Mouse (Mus musculus): ENCODE data around the gene Adam15. TPM values are rescaled to one million over a fixed set of nuclear protein-coding genes. Genes with fewer than 3 reads are reported as not detected.

Adam15 gene
- polyA plus RNA-seq, 1 experiment from 2014 or later = 32.2 TPM

- H3K4me2 ChIP-seq (ENCODE audit: low read length) = no peak overlapping the region
- ATAC-seq (ENCODE audit: low FRiP score, low TSS enrichment) (no peak), DNase-seq (no peak)
- H3K4me3 ChIP-seq (replicated peaks; ENCODE audit: low read depth, low read length) = no peak overlapping the region
- no peak overlapping the region for H3K27ac ChIP-seq (replicated peaks; ENCODE audit: low read depth, low read length)
- 72% methylated on average over 8 of the region's 8 CpGs for WGBS
- H3K27me3 ChIP-seq (ENCODE audit: control insufficient read depth, insufficient read depth, low read length) = peaks cover 30% of the 10 kb centered on the region
- H3K9ac ChIP-seq (replicated peaks; ENCODE audit: low read length) = no peak overlapping the region
- peaks cover 18% of the 10 kb centered on the region for H3K36me3 ChIP-seq (ENCODE audit: control insufficient read depth, insufficient read depth, low read length)
- no peaks in the 10 kb centered on the region for H3K9me3 ChIP-seq (ENCODE audit: control insufficient read depth, low read length)
- peaks cover 50% of the 10 kb centered on the region for H3K4me1 ChIP-seq (ENCODE audit: control insufficient read depth, insufficient read depth, low read length)
Measured at GRCm38 (mm10) chr3:89318316-89318715, 31.5 kb downstream of the Adam15 start.

GRCm38 (mm10) chr3:89317246-89317645 is 32.5 kb downstream of the Adam15 start:
- H3K36me3 ChIP-seq (ENCODE audit: control insufficient read depth, insufficient read depth, low read length) = peaks cover 22% of the 10 kb centered on the region
- H3K9ac ChIP-seq (replicated peaks; ENCODE audit: low read length) = no peak overlapping the region
- DNase-seq (no peak), ATAC-seq (ENCODE audit: low FRiP score, low TSS enrichment) (no peak)
- 54% methylated on average over 6 of the region's 6 CpGs for WGBS
- no peak overlapping the region for H3K4me3 ChIP-seq (replicated peaks; ENCODE audit: low read depth, low read length)
- peaks cover 50% of the 10 kb centered on the region for H3K4me1 ChIP-seq (ENCODE audit: control insufficient read depth, insufficient read depth, low read length)
- no peaks in the 10 kb centered on the region for H3K9me3 ChIP-seq (ENCODE audit: control insufficient read depth, low read length)
- no peak overlapping the region; the same call in 1 of the 2 replicates for H3K27ac ChIP-seq (replicated peaks; ENCODE audit: low read depth, low read length)
- H3K4me2 ChIP-seq (ENCODE audit: low read length) = 0 out of 2 replicates have a peak overlapping the region, but pooled peaks have one; percentile 1
- H3K27me3 ChIP-seq (ENCODE audit: control insufficient read depth, insufficient read depth, low read length) = peaks cover 30% of the 10 kb centered on the region

- Histone ChIP-seq H3K4me1 (ENCODE audit: control insufficient read depth, insufficient read depth, low read length) (peaks cover 50% of the 10 kb centered on the region), H3K4me3 (replicated peaks; ENCODE audit: low read depth, low read length) (no peak overlapping the region), H3K27ac (replicated peaks; ENCODE audit: low read depth, low read length) (no peak overlapping the region), H3K36me3 (ENCODE audit: control insufficient read depth, insufficient read depth, low read length) (peaks cover 22% of the 10 kb centered on the region), H3K9me3 (ENCODE audit: control insufficient read depth, low read length) (no peaks in the 10 kb centered on the region), H3K9ac (replicated peaks; ENCODE audit: low read length) (no peak overlapping the region), H3K27me3 (ENCODE audit: control insufficient read depth, insufficient read depth, low read length) (peaks cover 30% of the 10 kb centered on the region), H3K4me2 (ENCODE audit: low read length) (peak overlapping the region; percentile 45)
- WGBS = under 1% methylated on average over 4 of the region's 4 CpGs
- ATAC-seq (ENCODE audit: low FRiP score, low TSS enrichment) (no peak), DNase-seq (peak; percentile 93)
Measured at GRCm38 (mm10) chr3:89316833-89317232, 33.0 kb downstream of the Adam15 start.

GRCm38 (mm10) chr3:89315930-89316831 is 33.6 kb downstream of the Adam15 start:
- Histone ChIP-seq H3K9ac (replicated peaks; ENCODE audit: low read length) (no peak overlapping the region; the same call in 1 of the 2 replicates), H3K27me3 (ENCODE audit: control insufficient read depth, insufficient read depth, low read length) (peaks cover 30% of the 10 kb centered on the region), H3K9me3 (ENCODE audit: control insufficient read depth, low read length) (no peaks in the 10 kb centered on the region), H3K4me1 (ENCODE audit: control insufficient read depth, insufficient read depth, low read length) (peaks cover 49% of the 10 kb centered on the region), H3K4me3 (replicated peaks; ENCODE audit: low read depth, low read length) (0 out of 2 replicates have a peak overlapping the region, but pooled peaks have one; percentile 12), H3K4me2 (ENCODE audit: low read length) (peak overlapping the region; percentile 45), H3K27ac (replicated peaks; ENCODE audit: low read depth, low read length) (no peak overlapping the region), H3K36me3 (ENCODE audit: control insufficient read depth, insufficient read depth, low read length) (peaks cover 22% of the 10 kb centered on the region)
- ATAC-seq (ENCODE audit: low FRiP score, low TSS enrichment) = no peak
- WGBS = 7% methylated on average over 40 of the region's 40 CpGs
- no peak for DNase-seq

- DNase-seq (peak; percentile 84), ATAC-seq (ENCODE audit: low FRiP score, low TSS enrichment) (0 out of 2 replicates have a peak, but pooled peaks have one; percentile 15)
- 7% methylated on average over 26 of the region's 26 CpGs for WGBS
- Histone ChIP-seq H3K4me1 (ENCODE audit: control insufficient read depth, insufficient read depth, low read length) (peaks cover 42% of the 10 kb centered on the region), H3K9me3 (ENCODE audit: control insufficient read depth, low read length) (no peaks in the 10 kb centered on the region), H3K4me3 (replicated peaks; ENCODE audit: low read depth, low read length) (0 out of 2 replicates have a peak overlapping the region, but pooled peaks have one; percentile 12), H3K27ac (replicated peaks; ENCODE audit: low read depth, low read length) (no peak overlapping the region), H3K36me3 (ENCODE audit: control insufficient read depth, insufficient read depth, low read length) (peaks cover 22% of the 10 kb centered on the region), H3K9ac (replicated peaks; ENCODE audit: low read length) (0 out of 2 replicates have a peak overlapping the region, but pooled peaks have one; percentile 25), H3K27me3 (ENCODE audit: control insufficient read depth, insufficient read depth, low read length) (peaks cover 27% of the 10 kb centered on the region), H3K4me2 (ENCODE audit: low read length) (peak overlapping the region; percentile 45)
Measured at GRCm38 (mm10) chr3:89315195-89315929, 34.4 kb downstream of the Adam15 start.

GRCm38 (mm10) chr3:89314791-89315190 is 35.0 kb downstream of the Adam15 start:
- Histone ChIP-seq H3K4me2 (ENCODE audit: low read length) (peak overlapping the region; percentile 45; the same call in 1 of the 2 replicates), H3K9ac (replicated peaks; ENCODE audit: low read length) (no peak overlapping the region)

DNA sequence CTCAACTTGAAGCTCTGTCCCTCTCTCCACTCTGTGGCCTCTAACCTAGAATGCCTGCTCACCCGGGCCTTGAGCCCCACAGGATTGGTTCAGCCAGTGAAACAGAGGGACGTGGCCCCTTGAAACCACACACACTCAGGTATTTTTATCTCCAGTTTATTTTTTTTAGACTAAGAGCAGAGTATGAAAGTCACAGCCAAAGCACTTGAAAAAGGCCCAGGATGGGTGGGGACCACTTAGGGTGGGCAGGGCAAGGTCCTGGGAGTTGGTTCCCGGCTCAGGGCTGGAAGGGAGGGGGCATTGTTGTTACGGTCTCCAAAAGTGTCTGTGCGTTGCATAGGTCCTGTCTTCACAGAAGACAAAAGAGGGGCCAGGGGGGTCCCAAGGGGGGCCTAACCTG is 35.5 kb downstream of the Adam15 start:
- 70% methylated on average over 5 of the region's 5 CpGs for WGBS
- Histone ChIP-seq H3K27me3 (ENCODE audit: control insufficient read depth, insufficient read depth, low read length) (peaks cover 23% of the 10 kb centered on the region), H3K4me3 (replicated peaks; ENCODE audit: low read depth, low read length) (no peak overlapping the region), H3K36me3 (ENCODE audit: control insufficient read depth, insufficient read depth, low read length) (peaks cover 22% of the 10 kb centered on the region), H3K27ac (replicated peaks; ENCODE audit: low read depth, low read length) (no peak overlapping the region), H3K9me3 (ENCODE audit: control insufficient read depth, low read length) (no peaks in the 10 kb centered on the region), H3K4me2 (ENCODE audit: low read length) (no peak overlapping the region), H3K4me1 (ENCODE audit: control insufficient read depth, insufficient read depth, low read length) (peaks cover 33% of the 10 kb centered on the region), H3K9ac (replicated peaks; ENCODE audit: low read length) (no peak overlapping the region)
- ATAC-seq (ENCODE audit: low FRiP score, low TSS enrichment) = no peak
- no peak for DNase-seq

More at GRCm38 (mm10) chr3:89314791-89315190, 35.0 kb downstream of the Adam15 start:
- Histone ChIP-seq H3K9me3 (ENCODE audit: control insufficient read depth, low read length) (no peaks in the 10 kb centered on the region), H3K27me3 (ENCODE audit: control insufficient read depth, insufficient read depth, low read length) (peaks cover 27% of the 10 kb centered on the region), H3K4me3 (replicated peaks; ENCODE audit: low read depth, low read length) (no peak overlapping the region), H3K4me1 (ENCODE audit: control insufficient read depth, insufficient read depth, low read length) (peaks cover 37% of the 10 kb centered on the region), H3K27ac (replicated peaks; ENCODE audit: low read depth, low read length) (no peak overlapping the region), H3K36me3 (ENCODE audit: control insufficient read depth, insufficient read depth, low read length) (peaks cover 22% of the 10 kb centered on the region)
- DNase-seq (no peak), ATAC-seq (ENCODE audit: low FRiP score, low TSS enrichment) (no peak)
- WGBS = 29% methylated on average over 2 of the region's 2 CpGs

DNA sequence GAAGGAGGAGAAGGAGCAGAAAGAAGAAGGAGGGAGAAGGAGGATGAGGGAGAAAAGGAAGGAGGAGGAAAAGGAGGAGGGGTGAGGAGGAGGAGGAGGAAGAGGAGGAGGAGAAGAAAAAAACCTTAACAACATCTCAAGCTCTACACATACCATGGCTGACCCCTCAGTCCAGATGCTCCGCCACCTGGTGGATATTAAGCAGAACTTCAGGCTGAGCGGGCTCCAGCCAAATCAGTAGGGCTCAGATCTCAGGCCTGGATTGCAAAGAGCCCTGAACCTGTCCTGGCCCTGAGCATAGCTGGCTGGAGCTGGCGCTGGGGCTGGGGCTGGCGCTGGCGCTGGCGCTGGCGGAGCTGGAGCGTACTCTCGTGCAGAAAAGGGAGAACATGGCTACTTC is 41.7 kb downstream of the Adam15 start:
- Histone ChIP-seq H3K9me3 (ENCODE audit: control insufficient read depth, low read length) (no peaks in the 10 kb centered on the region), H3K36me3 (ENCODE audit: control insufficient read depth, insufficient read depth, low read length) (0 out of 2 replicates have a peak, but pooled peaks cover 2% of the 10 kb centered on the region), H3K4me1 (ENCODE audit: control insufficient read depth, insufficient read depth, low read length) (no peaks in the 10 kb centered on the region), H3K27me3 (ENCODE audit: control insufficient read depth, insufficient read depth, low read length) (no peaks in the 10 kb centered on the region), H3K27ac (replicated peaks; ENCODE audit: low read depth, low read length) (no peak overlapping the region), H3K4me3 (replicated peaks; ENCODE audit: low read depth, low read length) (no peak overlapping the region), H3K9ac (replicated peaks; ENCODE audit: low read length) (no peak overlapping the region), H3K4me2 (ENCODE audit: low read length) (no peak overlapping the region)
- 3% methylated on average over 9 of the region's 9 CpGs for WGBS
- peak; percentile 50; the same call in 1 of the 2 replicates for ATAC-seq (ENCODE audit: low FRiP score, low TSS enrichment)
- peak; percentile 90 for DNase-seq
